Mouse (Mus musculus) hindbrain, embryonic 15.5 days (tissue): Measurements from ENCODE around the gene Prickle1. TPM values are rescaled to one million over a fixed set of nuclear protein-coding genes. Genes with fewer than 3 reads are reported as not detected.

Experiments
- ATAC-seq: fragments of 200-750 bp; cut with Nextera tagmentation; 2 replicates; pipeline ENCODE4 v1.8.0; 2017; ENCODE audit warnings: low read depth, moderate number of reproducible peaks, moderate TSS enrichment; ENCODE audit not compliant: low FRiP score
- H3K27ac ChIP-seq: fragments of 300-500 bp; sonication (generic); replicated peaks from 2 replicates; pipeline ENCODE4 v1.5.1; 2015; ENCODE audit warnings: mild to moderate bottlenecking, inconsistent platforms
- H3K27me3 ChIP-seq: fragments of 300-500 bp; sonication (generic); 2 replicates; pipeline ENCODE4 v1.6.1; 2015; ENCODE audit warnings: control low read depth, inconsistent platforms
- H3K36me3 ChIP-seq: fragments of 300-500 bp; sonication (generic); 2 replicates; pipeline ENCODE4 v1.6.1; 2015; ENCODE audit warnings: control low read depth, inconsistent platforms
- H3K4me1 ChIP-seq: fragments of 300-500 bp; sonication (generic); replicated peaks from 2 replicates; pipeline ENCODE4 v1.6.1; 2015; ENCODE audit warnings: control low read depth, inconsistent platforms
- H3K4me2 ChIP-seq: fragments of 300-500 bp; sonication (generic); 2 replicates; pipeline ENCODE4 v1.6.1; 2015; ENCODE audit warnings: moderate library complexity, mild to moderate bottlenecking, inconsistent platforms
- H3K4me3 ChIP-seq: fragments of 300-500 bp; sonication (generic); 2 replicates; pipeline ENCODE4 v1.5.1; 2015; ENCODE audit warnings: mild to moderate bottlenecking, inconsistent platforms
- H3K9ac ChIP-seq: fragments of 300-500 bp; sonication (generic); 2 replicates; pipeline ENCODE4 v1.6.1; 2015; ENCODE audit warnings: inconsistent platforms
- H3K9me3 ChIP-seq: fragments of 300-500 bp; sonication (generic); 2 replicates; pipeline ENCODE4 v1.6.1; 2016; ENCODE audit warnings: control low read depth, inconsistent platforms
- WGBS: fragments of 180-500 bp; shearing (Covaris S2); methylation state at CpG from one replicate; pipeline ENCODE4 v1.1.7; 2015; 5-methylcytosine and 5-hydroxymethylcytosine counted together
- polyA plus RNA-seq: library from polyadenylated mRNA; unstranded; fragments of >200 nt; fragmentation: Nextera tagmentation; extraction: Ambion mirVana; gene quantifications from 2 replicates; pipeline ENCODE4 v1.2.1, GENCODE M21; 2015

The Prickle1 gene
- polyA plus RNA-seq, result 19.2 and 21.1 TPM in 2 replicates

DNA sequence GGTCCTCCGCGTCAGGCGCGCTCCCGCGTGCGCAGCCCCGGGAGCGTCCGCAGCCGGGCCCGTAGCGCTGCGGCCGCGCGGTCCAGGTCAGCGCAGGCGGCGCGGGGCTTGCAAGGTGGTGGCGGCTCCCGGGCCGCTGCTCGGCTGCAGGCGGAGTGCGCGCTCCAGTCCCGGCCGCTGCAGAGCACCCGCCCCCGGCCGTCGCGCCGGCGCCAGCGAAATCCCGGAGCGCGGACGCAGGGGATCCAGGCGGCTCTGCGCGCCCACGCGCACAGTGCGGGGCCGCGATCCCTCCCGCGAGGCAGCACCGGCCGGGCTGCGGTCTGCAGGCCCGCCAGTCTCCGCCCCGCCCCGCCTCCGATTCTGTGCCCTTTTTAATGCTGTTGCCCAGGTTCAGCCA is at the start of gene Prickle1:
Prickle1 (minus strand) TSS at position 146 of the 400 bp plus-strand sequence.
- Histone ChIP-seq H3K4me3 (peak within 1 kb of the TSS; percentile 76), H3K27me3 (no peaks in the 10 kb centered on the region), H3K4me2 (peak within 1 kb of the TSS; percentile 89), H3K9ac (peak within 1 kb of the TSS; percentile 80), H3K4me1 (peaks cover 45% of the 10 kb centered on the region), H3K27ac (peak within 1 kb of the TSS; percentile 91), H3K36me3 (no peaks in the 10 kb centered on the region), H3K9me3 (no peaks in the 10 kb centered on the region)
- under 1% methylated on average over 38 of the region's 60 CpGs for WGBS
- ATAC-seq, result peak; percentile 97

DNA sequence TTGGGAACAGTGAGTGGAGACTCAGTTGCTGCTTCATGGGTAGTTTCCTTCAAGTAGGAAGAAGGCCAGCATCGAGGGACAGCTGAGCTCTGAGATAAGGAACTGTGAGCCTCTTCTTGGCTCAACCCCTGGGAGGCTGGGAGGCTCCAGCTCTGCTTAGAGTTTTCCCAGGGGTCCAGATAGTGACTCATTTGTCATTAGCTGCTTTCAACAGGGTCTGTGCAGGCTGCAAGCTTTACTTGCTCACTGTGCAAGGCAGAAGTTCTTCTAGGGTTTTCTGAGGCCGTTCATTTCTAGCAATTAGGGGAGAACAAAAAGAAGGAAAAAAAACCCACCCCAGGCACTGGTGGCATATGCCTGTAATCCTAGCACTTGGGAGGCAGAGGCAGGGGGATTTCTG is 44.5 kb upstream of the Prickle1 start:
- no peak overlapping the region for H3K4me3 ChIP-seq
- H3K4me1 ChIP-seq, result no peaks in the 10 kb centered on the region
- H3K9ac ChIP-seq, result no peak overlapping the region
- no peak overlapping the region for H3K4me2 ChIP-seq
- WGBS, result 91% methylated on average over 2 of the region's 2 CpGs
- H3K36me3 ChIP-seq, result no peaks in the 10 kb centered on the region
- H3K27ac ChIP-seq, result no peak overlapping the region
- ATAC-seq, result no peak
- no peaks in the 10 kb centered on the region for H3K27me3 ChIP-seq
- H3K9me3 ChIP-seq, result no peaks in the 10 kb centered on the region

DNA sequence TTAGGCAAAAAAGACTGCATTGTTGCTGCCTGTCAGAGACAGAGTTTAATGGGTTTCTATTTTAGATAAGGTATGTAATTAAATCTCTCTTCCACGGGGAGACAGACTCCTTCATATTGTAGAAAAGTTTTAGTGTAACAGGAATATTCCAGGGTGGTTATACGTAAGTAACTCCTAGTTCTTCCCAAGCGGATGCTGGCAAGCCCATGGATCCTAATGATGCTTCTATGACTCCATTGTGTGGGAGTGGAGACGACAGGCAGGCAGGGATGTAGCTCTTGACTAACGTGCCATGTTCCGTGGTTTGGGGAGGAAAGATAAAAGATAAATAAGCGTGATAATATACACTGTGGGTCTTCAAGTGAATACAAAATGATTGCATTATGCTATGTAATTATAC is 41.3 kb upstream of the Prickle1 start:
- Histone ChIP-seq H3K9ac (no peak overlapping the region), H3K27ac (no peak overlapping the region), H3K4me1 (no peaks in the 10 kb centered on the region), H3K36me3 (no peaks in the 10 kb centered on the region), H3K4me2 (no peak overlapping the region), H3K9me3 (no peaks in the 10 kb centered on the region), H3K4me3 (no peak overlapping the region), H3K27me3 (no peaks in the 10 kb centered on the region)
- ATAC-seq, result no peak
- 76% methylated on average over 7 of the region's 7 CpGs for WGBS

DNA sequence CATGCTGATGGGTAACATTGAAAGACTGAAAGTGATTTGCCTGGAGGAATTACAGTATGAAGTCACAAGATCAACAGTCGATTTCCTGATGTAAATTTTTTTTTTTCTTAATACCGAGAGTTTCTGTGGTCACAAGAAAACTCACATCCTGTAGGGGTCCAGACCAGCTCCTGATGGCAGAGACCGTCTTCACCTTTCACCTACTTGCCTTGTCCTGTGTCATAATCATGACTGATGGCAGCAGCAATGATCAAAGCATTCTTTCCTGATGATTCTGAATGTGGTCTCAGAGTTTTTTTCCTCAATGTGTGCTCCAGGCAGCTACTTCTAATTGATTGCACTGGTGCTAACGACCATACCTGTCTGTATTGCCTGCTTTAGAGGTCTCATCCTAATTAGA is 39.9 kb upstream of the Prickle1 start:
- Histone ChIP-seq H3K4me2 (no peak overlapping the region), H3K9ac (no peak overlapping the region), H3K9me3 (no peaks in the 10 kb centered on the region), H3K4me3 (no peak overlapping the region), H3K36me3 (no peaks in the 10 kb centered on the region), H3K4me1 (no peaks in the 10 kb centered on the region), H3K27me3 (no peaks in the 10 kb centered on the region), H3K27ac (no peak overlapping the region)
- 74% methylated on average over 4 of the region's 4 CpGs for WGBS
- ATAC-seq, result no peak

DNA sequence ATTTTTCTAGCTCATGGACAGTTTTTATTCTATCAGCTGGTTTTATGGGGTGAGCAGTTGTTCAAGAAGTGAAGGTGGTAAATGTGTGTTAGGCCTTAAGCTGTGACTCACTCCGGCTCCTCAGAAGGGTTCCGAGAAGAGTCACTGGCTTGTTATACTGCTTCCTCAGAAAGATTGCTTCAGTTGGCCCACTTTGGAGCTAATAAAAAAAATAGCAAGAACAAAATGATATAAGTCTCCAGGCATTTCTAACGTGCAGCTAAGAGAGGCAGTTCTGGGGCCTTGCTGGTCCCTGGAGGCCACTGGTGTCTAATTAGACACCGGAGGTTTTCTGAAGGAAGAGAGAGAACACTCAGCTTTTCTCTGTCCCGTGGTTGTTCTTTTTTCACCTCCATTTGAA is 38.8 kb upstream of the Prickle1 start:
- H3K9me3 ChIP-seq, result no peaks in the 10 kb centered on the region
- H3K4me1 ChIP-seq, result no peaks in the 10 kb centered on the region
- no peaks in the 10 kb centered on the region for H3K27me3 ChIP-seq
- no peak overlapping the region for H3K4me2 ChIP-seq
- no peak overlapping the region for H3K27ac ChIP-seq
- WGBS, result 68% methylated on average over 5 of the region's 5 CpGs
- H3K4me3 ChIP-seq, result no peak overlapping the region
- no peak overlapping the region for H3K9ac ChIP-seq
- no peaks in the 10 kb centered on the region for H3K36me3 ChIP-seq
- no peak for ATAC-seq

DNA sequence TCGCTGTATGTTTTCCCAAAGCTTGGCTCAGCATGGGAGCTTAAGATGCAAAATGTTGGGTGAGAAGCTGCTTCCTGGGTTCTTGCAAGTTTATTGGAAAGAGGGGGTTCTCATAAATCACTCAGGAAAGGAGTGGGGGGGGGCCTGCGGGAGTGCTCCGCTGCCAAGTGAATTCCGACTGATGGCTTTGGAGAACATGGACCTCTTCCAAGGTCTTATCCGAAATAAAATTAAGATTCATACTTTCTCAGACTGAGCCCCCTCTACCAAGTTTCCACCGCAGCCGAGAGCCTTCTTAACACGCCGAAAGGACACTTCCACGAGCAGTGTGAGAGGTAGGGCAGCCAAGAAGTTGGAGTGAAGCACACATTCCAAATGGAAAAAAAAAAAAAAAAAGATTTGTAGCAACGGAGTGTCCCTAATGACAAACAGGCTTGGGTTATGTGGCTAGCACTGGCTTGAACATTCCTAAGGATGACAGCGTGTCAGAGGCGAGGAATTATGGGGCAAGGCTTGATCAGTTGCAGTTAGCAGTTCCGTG is 34.4 kb upstream of the Prickle1 start:
- Histone ChIP-seq H3K9me3 (no peaks in the 10 kb centered on the region), H3K27ac (no peak overlapping the region), H3K4me3 (no peak overlapping the region), H3K4me1 (no peaks in the 10 kb centered on the region), H3K27me3 (no peaks in the 10 kb centered on the region), H3K9ac (no peak overlapping the region), H3K36me3 (no peaks in the 10 kb centered on the region), H3K4me2 (no peak overlapping the region)
- no peak for ATAC-seq
- WGBS, result 83% methylated on average over 14 of the region's 14 CpGs

DNA sequence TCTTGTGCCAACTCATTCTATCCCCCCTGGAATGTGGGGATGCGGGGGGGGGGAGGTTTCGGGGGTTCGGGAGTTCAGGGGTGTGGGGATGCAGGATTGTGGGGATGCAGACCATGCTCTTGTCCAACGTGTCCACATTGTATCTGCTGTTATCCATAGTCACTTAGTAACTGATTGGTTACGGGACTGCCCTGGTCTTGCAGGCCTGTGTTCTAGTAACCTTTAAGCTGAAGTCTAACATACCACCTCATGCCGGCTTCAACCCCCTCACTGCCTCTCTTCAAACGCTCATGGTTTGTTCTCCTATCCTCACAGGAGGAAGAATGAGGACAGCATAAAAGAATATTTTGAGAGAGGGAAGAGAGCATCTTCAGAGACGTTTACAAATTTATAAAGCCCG is 33.5 kb upstream of the Prickle1 start:
- no peaks in the 10 kb centered on the region for H3K9me3 ChIP-seq
- H3K27ac ChIP-seq, result no peak overlapping the region
- no peak overlapping the region for H3K9ac ChIP-seq
- 93% methylated on average over 9 of the region's 9 CpGs for WGBS
- no peak overlapping the region for H3K4me2 ChIP-seq
- no peak for ATAC-seq
- H3K4me1 ChIP-seq, result no peaks in the 10 kb centered on the region
- no peak overlapping the region for H3K4me3 ChIP-seq
- H3K36me3 ChIP-seq, result no peaks in the 10 kb centered on the region
- H3K27me3 ChIP-seq, result no peaks in the 10 kb centered on the region

DNA sequence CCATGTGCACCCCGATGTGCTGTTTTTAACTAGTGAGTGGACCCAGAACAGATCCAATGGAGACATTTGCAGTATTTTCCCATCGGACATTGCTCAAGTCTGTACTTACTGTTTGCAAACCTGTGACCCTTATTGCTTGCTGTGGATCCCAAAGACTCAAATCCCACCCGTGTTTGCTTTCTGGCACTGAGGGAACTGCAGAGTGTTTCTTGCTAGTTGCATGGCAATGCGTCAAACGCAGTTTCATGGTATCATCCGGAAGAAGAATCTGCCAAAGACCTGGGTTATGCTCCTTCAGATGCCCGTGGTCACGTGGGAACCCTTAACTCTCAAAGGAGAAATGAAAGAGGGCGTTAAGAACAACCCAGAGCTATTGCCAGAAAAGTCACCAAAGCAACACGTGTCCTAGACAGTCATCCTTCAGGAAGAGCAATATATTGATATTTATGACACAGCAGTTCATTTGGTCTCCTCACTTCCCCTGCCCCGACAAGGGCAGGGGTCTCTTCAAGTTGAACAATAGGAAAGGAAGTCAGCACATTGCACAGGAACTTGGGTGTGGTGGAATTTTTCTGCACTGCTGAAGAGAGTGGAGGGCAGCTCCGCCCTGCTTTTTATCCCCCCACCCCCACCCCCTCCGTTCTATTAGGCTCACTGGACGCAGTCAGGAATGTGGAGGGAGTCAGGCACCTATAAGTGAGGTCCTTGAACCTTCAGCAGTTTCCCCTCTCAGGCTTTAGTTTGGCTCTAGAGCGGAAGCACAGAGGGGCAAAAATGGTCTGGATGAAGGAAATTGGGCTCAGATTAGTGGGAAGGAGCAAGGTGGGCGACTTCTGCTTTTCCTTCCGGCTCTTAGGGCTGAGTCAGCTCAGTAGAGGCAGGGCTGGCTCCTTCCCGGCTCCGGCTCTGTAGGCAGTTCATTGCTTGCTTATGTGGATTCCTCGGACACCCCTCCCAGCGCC is 32.4 kb upstream of the Prickle1 start:
- H3K27me3 ChIP-seq, result no peaks in the 10 kb centered on the region
- ATAC-seq, result no peak
- H3K4me2 ChIP-seq, result no peak overlapping the region
- no peaks in the 10 kb centered on the region for H3K9me3 ChIP-seq
- H3K9ac ChIP-seq, result no peak overlapping the region
- H3K4me3 ChIP-seq, result no peak overlapping the region
- no peaks in the 10 kb centered on the region for H3K4me1 ChIP-seq
- H3K27ac ChIP-seq, result no peak overlapping the region
- WGBS, result 84% methylated on average over 21 of the region's 21 CpGs
- no peaks in the 10 kb centered on the region for H3K36me3 ChIP-seq

DNA sequence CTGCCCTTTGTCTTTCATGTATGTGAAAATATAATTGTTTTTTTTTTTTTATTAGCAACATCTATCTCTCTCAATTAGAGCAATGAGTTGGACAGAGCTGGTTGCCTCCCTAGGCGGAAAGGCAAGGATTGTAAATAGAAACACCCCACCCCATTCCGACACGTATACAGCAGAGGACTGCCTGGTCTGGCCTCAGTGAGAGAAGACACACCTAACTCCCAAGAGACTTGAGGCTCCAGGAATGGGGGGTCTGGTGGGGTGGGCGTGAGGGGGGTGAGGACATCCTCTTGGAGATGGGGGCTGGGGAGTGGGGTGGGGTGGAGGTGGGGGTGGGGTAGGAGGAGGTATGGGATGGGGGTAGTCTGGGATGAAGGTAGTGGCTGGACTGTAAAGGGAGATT is 23.9 kb upstream of the Prickle1 start:
- no peaks in the 10 kb centered on the region for H3K9me3 ChIP-seq
- no peaks in the 10 kb centered on the region for H3K27me3 ChIP-seq
- H3K36me3 ChIP-seq, result no peaks in the 10 kb centered on the region
- no peak overlapping the region for H3K4me3 ChIP-seq
- 81% methylated on average over 4 of the region's 4 CpGs for WGBS
- H3K4me1 ChIP-seq, result no peaks in the 10 kb centered on the region
- no peak for ATAC-seq
- H3K4me2 ChIP-seq, result no peak overlapping the region
- no peak overlapping the region for H3K27ac ChIP-seq
- H3K9ac ChIP-seq, result no peak overlapping the region

DNA sequence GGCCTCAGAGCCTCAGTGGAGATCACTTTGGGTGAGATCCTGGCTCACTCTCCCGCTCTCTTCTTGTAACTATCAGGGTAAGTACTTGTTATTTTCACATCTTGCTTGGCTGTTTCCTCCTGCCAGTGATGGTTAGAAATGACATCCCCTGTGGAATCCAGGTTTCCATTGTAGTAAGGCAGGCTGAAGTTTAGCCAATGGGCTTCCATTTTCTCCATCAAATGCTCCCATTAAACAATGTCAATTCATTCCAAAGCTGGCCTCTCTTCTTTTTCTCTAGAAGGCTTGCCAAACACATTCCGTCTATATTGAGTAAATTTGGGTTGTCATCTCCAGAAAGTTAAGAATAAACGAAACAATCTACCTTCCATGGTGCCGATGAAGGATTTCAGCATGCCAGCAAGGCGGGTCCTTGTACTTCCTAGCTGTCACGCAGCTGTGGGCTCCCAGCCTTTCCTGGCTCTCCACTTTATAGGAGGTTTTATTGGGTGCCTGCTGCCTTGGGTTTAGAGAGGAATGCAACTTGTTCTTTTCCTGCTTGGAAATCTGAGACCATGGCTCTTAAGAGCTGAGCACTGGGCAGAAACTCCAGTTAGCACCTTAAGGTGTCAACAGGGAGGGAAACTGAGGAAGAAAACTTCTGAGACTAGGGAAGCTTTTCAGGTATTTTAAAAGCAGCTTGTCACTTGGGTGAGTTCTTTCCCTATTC is 22.9 kb upstream of the Prickle1 start:
- Histone ChIP-seq H3K36me3 (no peaks in the 10 kb centered on the region), H3K27me3 (no peaks in the 10 kb centered on the region), H3K9ac (no peak overlapping the region), H3K4me1 (no peaks in the 10 kb centered on the region), H3K9me3 (no peaks in the 10 kb centered on the region), H3K4me2 (no peak overlapping the region), H3K4me3 (no peak overlapping the region), H3K27ac (no peak overlapping the region)
- 87% methylated on average over 6 of the region's 6 CpGs for WGBS
- no peak for ATAC-seq

DNA sequence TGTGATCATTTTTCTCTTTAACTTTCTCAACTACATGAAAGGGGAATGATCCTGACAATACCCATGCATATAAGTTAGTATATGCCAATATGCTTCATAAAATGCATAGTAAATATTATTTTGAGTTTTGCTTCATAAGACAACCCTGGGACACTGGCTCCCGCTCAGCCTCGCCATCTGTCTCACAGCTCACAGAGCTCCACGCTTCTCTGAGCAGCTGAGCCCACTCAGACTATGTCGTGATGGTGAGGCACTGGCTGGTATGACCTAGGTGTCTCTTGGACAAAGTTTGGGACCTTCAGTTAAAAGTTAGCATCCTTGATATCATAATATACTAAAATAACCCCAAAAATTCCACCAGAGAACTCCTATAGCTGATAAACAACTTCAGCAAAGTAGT is 20.6 kb upstream of the Prickle1 start:
- Histone ChIP-seq H3K27ac (no peak overlapping the region), H3K27me3 (no peaks in the 10 kb centered on the region), H3K9me3 (no peaks in the 10 kb centered on the region), H3K4me1 (no peaks in the 10 kb centered on the region), H3K4me2 (no peak overlapping the region), H3K9ac (no peak overlapping the region), H3K4me3 (no peak overlapping the region), H3K36me3 (no peaks in the 10 kb centered on the region)
- ATAC-seq, result no peak
- WGBS, result 95% methylated on average over 4 of the region's 4 CpGs

DNA sequence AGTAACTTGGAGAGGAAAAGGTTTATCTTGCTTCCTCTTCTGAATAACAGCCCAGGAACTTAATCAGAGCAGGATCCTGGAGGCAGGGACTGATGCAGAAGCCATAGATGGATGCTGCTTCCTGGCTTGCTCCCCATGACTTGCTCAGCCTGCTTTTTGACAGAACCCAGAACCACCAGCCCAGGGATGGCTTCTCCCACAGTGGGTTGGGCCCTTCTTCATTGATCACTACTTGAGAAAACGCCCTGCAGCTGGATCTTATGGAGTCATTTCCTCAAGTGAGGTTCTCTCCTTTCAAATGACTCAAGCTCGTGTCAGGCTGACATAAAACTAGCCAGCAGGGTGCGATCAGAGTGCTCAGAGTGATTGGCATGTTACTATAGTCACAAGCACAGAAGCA is 19.3 kb upstream of the Prickle1 start:
- H3K27me3 ChIP-seq, result no peaks in the 10 kb centered on the region
- H3K4me2 ChIP-seq, result no peak overlapping the region
- H3K4me3 ChIP-seq, result no peak overlapping the region
- no peak for ATAC-seq
- no peaks in the 10 kb centered on the region for H3K4me1 ChIP-seq
- no peaks in the 10 kb centered on the region for H3K9me3 ChIP-seq
- WGBS, result 66% methylated on average over 3 of the region's 3 CpGs
- no peak overlapping the region for H3K27ac ChIP-seq
- no peaks in the 10 kb centered on the region for H3K36me3 ChIP-seq
- H3K9ac ChIP-seq, result no peak overlapping the region
